Mouse (Mus musculus): ENCODE data around the gene Jarid2. TPM values are rescaled to one million over a fixed set of nuclear protein-coding genes. Genes with fewer than 3 reads are reported as not detected.
"Not testable (repeated sequence)": the region's sequence is repeated elsewhere in the genome, so short reads cannot be mapped to it uniquely, and the experiment has no call there.

The Jarid2 gene
- total RNA-seq (2015; ENCODE audit: low replicate concordance), result 19.5 and 51.1 TPM in 2 replicates
- 19.4 and 36.7 TPM in 2 replicates for total RNA-seq (2017; ENCODE audit: low replicate concordance)

- ATAC-seq (replicated peaks; ENCODE audit: low FRiP score, poor library complexity, severe bottlenecking), result 0 out of 2 replicates have a peak, but pooled peaks have one; percentile 5
These were observed at the start of gene Jarid2 for GRCm38 (mm10) chr13:44729424-44729971. Gene Jarid2, plus strand, starts transcription at chr13:44729474.

DNA sequence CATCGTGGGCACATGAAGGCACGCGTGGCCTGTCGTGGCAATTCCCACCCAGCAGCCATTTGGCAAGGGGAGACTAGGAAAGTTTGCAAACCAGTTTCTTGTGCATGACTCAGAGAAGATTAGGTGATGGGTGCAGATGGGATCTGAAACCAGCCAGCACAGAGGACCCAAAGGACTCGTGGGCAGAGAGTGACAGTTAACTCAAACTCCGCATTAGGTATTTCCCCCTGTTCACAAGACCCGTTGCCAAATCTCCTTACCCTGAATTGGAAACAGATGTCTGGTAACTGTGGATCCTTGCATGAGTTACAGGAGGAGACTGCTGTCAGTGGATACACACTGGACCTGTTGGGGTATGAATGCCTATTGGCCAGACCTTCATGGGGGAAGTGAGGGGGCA is 48.2 kb upstream of the Jarid2 start:
- no peak for ATAC-seq (replicated peaks; ENCODE audit: low FRiP score, poor library complexity, severe bottlenecking)

DNA sequence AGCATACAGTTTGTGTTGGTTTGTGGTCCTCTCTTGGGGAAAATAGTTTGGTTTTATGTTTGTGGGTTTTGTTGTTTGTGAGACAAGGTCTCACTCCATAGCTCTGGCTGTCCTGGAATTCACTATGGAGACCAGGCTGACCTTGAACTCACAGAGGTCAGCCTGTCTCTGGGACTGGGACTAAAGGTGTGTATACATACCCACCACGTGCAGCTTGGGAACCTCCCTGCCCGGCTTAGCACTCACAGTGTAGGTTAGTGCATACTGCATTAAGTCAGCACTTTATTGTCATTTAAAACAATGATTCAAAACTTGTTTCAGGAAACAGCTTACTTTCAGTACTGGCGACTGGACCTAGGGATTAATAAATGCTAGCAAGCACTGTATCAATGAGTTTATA is 41.1 kb upstream of the Jarid2 start:
- ATAC-seq (replicated peaks; ENCODE audit: low FRiP score, poor library complexity, severe bottlenecking), result no peak

- ATAC-seq (replicated peaks; ENCODE audit: low FRiP score, poor library complexity, severe bottlenecking), result no peak
These were observed 31.6 kb upstream of the Jarid2 start for GRCm38 (mm10) chr13:44697628-44698027.

DNA sequence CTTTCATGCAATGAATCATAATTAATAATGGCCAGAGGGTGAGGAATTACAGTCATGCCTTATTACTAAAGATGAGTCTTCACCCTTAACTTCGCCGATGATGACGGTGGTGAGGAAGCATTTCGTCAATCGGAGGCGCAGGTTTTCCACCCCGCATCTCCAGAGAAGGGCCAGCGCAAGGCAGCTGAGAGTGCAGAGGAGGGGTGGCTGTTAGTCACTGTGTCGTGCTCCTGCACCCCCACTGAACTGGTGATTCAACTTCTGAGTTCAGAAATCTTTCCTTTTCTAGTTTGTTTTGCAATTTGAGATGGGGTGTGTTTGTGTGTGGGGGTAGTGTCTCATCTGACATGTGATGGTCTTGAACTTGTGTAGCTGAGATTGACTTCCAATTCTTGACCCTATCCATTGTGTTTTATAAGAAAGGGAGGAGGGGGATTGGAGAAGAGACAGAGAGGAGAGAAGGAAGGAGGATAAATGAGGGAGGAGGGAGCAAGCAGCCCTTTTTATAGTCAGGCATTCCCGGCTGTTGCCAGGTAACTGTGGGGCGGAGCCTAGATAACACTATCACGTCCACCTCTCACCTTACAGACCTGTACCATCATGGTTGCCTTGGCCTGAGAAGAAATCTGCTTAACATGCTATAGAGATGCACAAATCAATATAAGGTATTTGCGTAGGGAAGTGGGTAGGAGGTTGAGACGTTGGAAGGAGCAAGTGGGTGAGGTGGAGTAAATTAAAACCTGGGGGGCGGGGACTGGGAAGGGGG is 25.1 kb upstream of the Jarid2 start:
- ATAC-seq (replicated peaks; ENCODE audit: low FRiP score, poor library complexity, severe bottlenecking), result no peak

DNA sequence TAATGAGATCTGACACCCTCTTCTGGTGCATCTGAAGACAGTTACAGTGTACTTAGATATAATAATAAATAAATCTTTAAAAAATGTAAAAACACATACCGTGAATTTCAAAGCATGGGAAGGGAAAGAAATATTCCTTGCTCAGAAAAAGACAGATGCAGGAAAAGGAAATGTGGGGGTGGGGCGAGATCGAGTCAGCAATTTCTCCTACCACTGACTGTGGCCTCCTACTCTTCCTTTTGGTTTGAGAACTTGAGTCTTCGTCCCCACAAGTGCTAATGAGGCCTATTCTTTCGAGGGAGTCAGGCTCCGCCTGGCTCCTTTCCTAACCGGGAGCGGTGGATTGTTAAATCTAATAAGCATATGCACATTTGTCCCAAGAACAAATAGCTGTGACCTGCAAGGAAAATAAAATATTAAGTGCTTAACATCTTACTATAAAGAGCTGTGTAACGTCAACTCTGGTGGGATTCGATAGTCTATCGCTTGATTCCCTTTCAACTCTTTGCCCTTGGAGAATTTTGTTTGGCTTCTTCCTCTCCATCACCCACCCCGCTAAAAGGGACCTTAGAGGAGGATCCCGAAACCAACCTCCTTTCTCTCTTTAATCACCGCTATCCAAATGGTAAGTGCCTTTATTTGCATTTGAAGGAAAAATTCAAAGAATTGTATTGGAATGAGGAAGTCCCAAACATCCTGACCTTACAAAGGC is 24.1 kb upstream of the Jarid2 start:
- no peak for ATAC-seq (replicated peaks; ENCODE audit: low FRiP score, poor library complexity, severe bottlenecking)

DNA sequence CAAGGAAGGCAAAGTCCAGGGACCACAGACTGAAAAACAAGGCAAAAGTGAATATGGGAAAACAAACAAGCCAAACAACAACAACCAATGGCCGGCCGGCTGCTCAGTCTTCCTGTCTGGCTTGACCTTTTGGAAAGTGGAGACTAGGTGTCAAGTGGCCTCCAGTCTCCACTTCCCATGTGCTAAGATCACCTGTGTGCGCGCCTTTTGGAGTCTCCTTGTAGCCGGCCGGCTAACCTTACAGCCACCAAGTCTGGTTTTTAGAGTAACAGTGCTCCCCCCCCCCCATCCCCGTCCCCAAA is 23.6 kb upstream of the Jarid2 start:
- ATAC-seq (replicated peaks; ENCODE audit: low FRiP score, poor library complexity, severe bottlenecking), result no peak

- no peak for ATAC-seq (replicated peaks; ENCODE audit: low FRiP score, poor library complexity, severe bottlenecking)
These were observed 22.9 kb upstream of the Jarid2 start for GRCm38 (mm10) chr13:44706206-44706915.

- ATAC-seq (replicated peaks; ENCODE audit: low FRiP score, poor library complexity, severe bottlenecking), result no peak
These were observed 22.1 kb upstream of the Jarid2 start for GRCm38 (mm10) chr13:44707176-44707575.

DNA sequence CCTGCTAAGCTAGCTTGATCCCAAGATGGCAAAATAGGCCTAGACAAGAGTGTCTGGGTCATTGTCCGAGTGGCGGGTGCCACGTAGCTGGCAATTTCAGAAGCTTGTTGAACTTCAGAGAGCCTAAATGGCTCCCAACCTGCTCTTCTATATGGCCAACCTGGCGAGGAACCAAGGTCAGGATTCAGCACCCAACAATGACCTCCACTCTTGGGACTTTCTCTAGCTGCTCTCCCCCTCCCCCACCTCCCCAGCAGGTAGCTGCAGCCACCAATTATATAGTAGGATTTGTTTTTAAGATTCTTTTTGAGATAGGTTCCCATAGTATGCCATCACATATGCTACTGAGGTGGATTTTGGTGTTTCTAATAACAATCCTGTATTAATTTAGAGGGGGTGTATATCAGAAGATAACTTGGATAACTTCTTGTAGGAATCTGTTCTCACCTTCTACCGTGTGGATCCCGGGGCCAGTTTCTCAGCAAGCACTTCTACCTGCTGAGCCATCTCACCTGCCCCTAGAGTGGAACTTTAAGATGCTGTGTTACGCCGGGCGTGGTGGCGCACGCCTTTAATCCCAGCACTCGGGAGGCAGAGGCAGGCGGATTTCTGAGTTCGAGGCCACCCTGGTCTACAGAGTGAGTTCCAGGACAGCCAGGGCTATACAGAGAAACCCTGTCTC is 20.8 kb upstream of the Jarid2 start:
- no peak for ATAC-seq (replicated peaks; ENCODE audit: low FRiP score, poor library complexity, severe bottlenecking)

DNA sequence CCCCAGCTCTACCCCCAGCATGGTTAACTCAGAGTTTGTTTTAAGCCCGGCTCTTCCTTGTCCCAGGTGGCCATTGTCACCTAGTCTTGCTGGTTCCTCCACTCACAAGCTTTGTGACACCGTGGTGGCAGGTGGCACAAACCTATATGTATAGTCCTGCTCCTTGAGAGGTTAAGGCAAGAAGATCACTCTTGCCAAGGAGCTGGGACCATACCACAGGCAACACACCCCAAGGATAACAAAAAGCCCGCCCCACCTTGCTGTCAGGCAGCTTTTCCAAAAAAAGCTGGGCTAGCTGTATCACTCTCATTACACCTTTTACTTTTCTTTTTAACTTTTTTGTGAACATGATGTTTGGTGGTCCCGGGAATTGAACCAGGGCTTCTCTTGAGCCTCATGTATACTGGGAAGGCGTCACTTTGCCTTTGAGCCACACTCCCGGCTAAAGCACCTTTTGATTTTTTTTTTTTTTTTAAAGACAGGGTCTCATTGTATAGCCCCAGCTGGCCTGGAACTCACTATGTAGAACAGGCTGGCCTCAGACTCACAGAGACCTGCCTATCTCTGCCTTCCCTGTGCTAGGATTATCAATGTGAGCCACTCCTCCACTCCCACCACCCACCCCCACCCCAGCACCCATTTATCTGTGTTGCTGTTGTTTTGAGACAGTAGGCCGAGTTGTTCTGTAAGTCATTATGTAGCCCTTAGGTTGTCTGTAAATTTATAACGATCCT is 19.4 kb upstream of the Jarid2 start:
- peak; percentile 66 for ATAC-seq (replicated peaks; ENCODE audit: low FRiP score, poor library complexity, severe bottlenecking)

DNA sequence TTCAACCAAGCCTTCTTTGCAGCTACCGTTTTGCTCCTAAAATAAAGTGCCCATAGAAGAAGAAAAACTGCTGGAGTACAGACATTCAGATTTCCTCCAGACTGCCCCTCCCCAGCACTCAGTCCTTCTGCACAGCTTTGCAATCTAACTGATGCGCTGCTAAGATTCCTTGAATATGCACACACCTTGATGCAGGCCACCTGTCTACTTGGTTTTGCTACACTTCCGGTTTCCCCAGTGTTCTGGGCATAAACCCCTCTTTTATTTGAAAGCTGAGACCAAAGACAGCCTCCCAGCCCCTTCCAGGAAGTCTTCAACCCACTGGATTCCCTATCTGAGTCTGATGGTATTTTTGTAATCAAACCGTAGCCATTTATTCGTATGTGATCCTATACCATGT is 18.2 kb upstream of the Jarid2 start:
- ATAC-seq (replicated peaks; ENCODE audit: low FRiP score, poor library complexity, severe bottlenecking), result no peak

DNA sequence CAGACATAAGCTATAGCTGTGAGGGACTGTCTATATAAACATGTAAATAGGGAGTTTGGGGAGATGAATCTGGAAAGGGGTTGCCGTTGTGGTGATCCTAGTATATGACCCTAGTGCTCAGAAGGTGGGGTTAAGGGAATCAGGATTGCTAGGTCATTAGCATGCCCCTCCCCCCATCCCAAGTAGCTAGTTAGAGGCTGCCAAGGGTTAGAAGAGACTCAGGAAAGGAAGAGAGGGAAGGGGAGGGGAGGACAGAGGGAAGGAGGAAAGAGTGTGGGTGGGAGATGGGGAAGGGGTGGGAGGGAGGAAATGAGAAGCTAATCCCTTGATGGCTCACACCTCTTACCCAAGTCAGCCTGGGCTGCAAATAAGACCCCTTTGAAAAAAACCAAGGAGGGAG is 17.4 kb upstream of the Jarid2 start:
- ATAC-seq (replicated peaks; ENCODE audit: low FRiP score, poor library complexity, severe bottlenecking), result no peak

- no peak for ATAC-seq (replicated peaks; ENCODE audit: low FRiP score, poor library complexity, severe bottlenecking)
These were observed 13.9 kb upstream of the Jarid2 start for GRCm38 (mm10) chr13:44715187-44715885.

- ATAC-seq (replicated peaks; ENCODE audit: low FRiP score, poor library complexity, severe bottlenecking), result no peak
These were observed 11.4 kb upstream of the Jarid2 start for GRCm38 (mm10) chr13:44717838-44718237.

DNA sequence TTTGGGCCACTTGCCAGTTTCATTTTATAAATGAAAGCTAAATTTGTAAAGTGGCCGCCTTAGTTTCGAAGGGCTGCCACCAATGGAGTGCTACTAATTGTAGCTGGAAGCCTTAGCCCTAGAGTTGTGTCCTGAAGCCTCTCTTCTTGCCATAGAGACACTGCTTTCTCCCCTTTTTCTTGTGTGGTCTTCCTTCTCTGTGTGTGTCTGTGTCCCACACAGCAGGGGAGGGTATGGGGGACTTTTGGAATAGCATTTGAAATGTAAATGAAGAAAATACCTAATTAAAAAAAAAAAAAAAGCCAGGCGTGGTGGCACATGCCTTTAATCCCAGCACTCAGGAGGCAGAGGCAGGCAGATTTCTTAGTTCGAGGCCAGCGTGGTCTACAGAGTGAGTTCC is 10.8 kb upstream of the Jarid2 start:
- not testable (repeated sequence) for ATAC-seq (replicated peaks; ENCODE audit: low FRiP score, poor library complexity, severe bottlenecking)

GRCm38 (mm10) chr13:44720094-44720493 is 9.2 kb upstream of the Jarid2 start:
- no peak for ATAC-seq (replicated peaks; ENCODE audit: low FRiP score, poor library complexity, severe bottlenecking)

DNA sequence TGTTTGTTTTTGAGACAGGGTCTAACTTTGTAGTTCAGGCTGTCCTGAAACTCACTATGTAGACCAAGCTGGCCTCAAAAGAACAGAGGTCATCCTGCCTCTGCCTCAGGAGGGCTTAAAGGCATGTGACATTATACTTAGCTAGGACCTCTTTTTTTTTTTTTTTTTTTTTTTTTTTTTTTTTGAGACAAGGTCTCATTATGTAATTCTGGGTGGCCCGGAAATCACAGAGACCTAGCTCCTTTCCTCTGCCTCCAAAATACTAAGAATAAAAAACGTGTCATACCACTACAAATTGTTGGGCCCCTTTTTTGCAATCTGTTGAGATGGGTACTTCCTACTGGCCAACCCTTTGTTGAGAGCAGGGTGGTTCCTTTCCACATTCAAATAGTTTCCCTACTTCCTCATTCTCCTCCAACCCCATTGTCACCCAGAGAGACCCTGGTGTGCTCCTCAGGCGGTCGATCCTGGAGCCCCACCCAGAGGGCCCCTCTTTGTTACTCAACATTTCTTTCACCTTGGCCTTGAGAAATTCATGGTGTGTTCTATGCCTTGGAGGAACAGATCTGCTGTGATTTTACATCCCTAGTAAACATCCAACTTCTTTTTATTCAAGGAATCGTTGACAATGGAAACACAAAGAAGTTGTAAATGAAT is 7.3 kb upstream of the Jarid2 start:
- ATAC-seq (replicated peaks; ENCODE audit: low FRiP score, poor library complexity, severe bottlenecking), result no peak
